Mouse (Mus musculus): Measurements from ENCODE around the gene Socs3. TPM values are rescaled to one million over a fixed set of nuclear protein-coding genes. Genes with fewer than 3 reads are reported as not detected.
A peak's percentile ranks its signal among the peaks of the same experiment; 100 is the strongest.

Gene Socs3
- polyA plus RNA-seq, 1 experiment = 0.51 TPM

- no peak overlapping the region for H3K27ac ChIP-seq (ENCODE audit: control insufficient read depth, insufficient read depth, low read depth, low read length)
Measured at GRCm38 (mm10) chr11:118000565-118001215, 30.8 kb upstream of the Socs3 start.

DNA sequence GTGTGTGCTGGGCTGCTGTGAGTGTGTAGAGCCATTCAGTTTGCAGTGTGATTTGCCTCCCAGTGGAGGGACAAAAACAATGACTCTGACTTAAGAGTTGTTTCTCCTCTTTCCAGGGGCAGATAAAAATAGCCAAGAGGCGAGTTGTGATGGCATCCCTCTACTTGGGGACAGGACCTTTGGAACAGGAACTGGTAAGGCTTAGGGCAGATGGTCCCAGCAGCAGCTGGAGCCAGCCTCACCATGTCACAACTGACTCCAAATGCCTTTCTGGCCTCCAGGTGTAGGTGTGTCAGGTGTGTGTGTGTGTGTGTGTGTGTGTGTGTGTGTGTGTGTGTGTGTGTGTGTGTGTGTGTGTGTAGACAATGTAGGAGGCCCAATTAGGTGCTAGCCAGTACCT, 30.2 kb upstream of the Socs3 start:
- Histone ChIP-seq H3K27ac (ENCODE audit: control insufficient read depth, insufficient read depth, low read depth, low read length) (no peak overlapping the region), H3K4me3 (ENCODE audit: control insufficient read depth, low read depth, low read length) (no peak overlapping the region), H3K27me3 (ENCODE audit: control insufficient read depth, insufficient read depth, low read length) (no peaks in the 10 kb centered on the region), H3K36me3 (ENCODE audit: control insufficient read depth, insufficient read depth, low read length) (peaks cover 7% of the 10 kb centered on the region), H3K4me1 (ENCODE audit: control insufficient read depth, insufficient read depth, low read length) (no peaks in the 10 kb centered on the region)
- TF ChIP-seq CTCF (IDR thresholded peaks at IDR 0.05; ENCODE audit: control insufficient read depth, insufficient read depth, insufficient replicate concordance, low read depth, low read length) (no peak), POLR2A (IDR thresholded peaks at IDR 0.05; ENCODE audit: control insufficient read depth, low read depth, low read length) (no peak)

More at GRCm38 (mm10) chr11:118000565-118001215, 30.8 kb upstream of the Socs3 start:
- Histone ChIP-seq H3K4me1 (ENCODE audit: control insufficient read depth, insufficient read depth, low read length) (no peaks in the 10 kb centered on the region), H3K4me3 (ENCODE audit: control insufficient read depth, low read depth, low read length) (peak overlapping the region; percentile 54), H3K36me3 (ENCODE audit: control insufficient read depth, insufficient read depth, low read length) (peaks cover 7% of the 10 kb centered on the region), H3K27me3 (ENCODE audit: control insufficient read depth, insufficient read depth, low read length) (no peaks in the 10 kb centered on the region)
- TF ChIP-seq CTCF (IDR thresholded peaks at IDR 0.05; ENCODE audit: control insufficient read depth, insufficient read depth, insufficient replicate concordance, low read depth, low read length) (no peak), POLR2A (IDR thresholded peaks at IDR 0.05; ENCODE audit: control insufficient read depth, low read depth, low read length) (0 out of 2 replicates have a peak, but pooled peaks have one; percentile 18)

DNA sequence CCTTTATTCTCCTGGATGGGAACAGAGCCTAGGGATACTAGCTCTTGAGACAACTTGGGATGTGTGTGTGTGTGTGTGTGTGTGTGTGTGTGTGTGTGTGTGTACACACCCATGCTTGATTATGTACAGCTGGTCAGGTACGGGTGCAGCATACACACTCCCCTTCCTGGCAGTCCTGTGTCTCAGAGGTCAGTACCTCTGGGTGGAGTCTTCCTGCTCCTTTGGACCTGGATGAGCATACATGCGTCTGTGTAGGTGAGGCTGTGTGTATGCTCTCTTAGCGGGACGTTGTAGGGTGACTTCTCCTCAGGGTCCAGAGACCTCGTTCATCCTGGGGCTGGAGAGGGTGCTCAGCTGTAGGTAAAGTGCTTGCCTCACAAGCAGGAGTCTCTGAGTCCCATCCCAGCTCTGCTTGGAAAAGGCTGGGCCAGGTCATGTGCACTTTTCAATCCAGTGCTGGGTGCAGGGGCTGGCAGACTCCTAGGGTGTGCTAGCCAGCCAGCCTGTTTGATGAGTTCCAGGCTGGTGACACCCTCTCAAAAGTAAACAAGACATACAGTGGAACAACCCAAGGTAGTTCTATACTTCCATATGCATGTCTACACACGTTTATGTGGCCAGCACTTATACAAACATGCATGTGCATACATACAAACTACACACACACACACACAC, 29.6 kb upstream of the Socs3 start:
- H3K4me3 ChIP-seq (ENCODE audit: control insufficient read depth, low read depth, low read length) = no peak overlapping the region
- no peak for TF ChIP-seq POLR2A (IDR thresholded peaks at IDR 0.05; ENCODE audit: control insufficient read depth, low read depth, low read length)
- no peak for TF ChIP-seq CTCF (IDR thresholded peaks at IDR 0.05; ENCODE audit: control insufficient read depth, insufficient read depth, insufficient replicate concordance, low read depth, low read length)
- H3K36me3 ChIP-seq (ENCODE audit: control insufficient read depth, insufficient read depth, low read length) = peaks cover 7% of the 10 kb centered on the region
- no peak overlapping the region for H3K27ac ChIP-seq (ENCODE audit: control insufficient read depth, insufficient read depth, low read depth, low read length)
- no peaks in the 10 kb centered on the region for H3K27me3 ChIP-seq (ENCODE audit: control insufficient read depth, insufficient read depth, low read length)
- H3K4me1 ChIP-seq (ENCODE audit: control insufficient read depth, insufficient read depth, low read length) = no peaks in the 10 kb centered on the region

DNA sequence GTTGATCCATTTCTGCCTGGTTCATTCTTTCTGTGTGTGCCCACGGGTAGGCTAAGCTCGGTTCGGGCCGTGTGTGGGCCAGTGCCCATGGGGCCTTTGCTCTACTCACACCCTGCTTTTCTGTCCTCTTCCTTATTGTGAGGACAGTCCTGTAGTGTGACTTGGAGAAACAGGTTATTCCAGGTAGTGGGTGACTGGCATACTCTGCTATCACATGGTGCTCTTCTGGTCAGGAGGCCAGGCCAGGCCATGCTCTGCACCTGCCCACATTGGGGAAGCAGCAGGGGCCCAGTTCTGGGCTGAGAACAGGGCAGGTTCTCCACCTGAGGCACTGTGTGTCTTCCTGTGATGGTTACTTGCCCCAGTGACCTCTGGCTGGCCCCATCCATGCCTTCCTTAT, 28.5 kb upstream of the Socs3 start:
- TF ChIP-seq POLR2A (IDR thresholded peaks at IDR 0.05; ENCODE audit: control insufficient read depth, low read depth, low read length) (no peak), CTCF (IDR thresholded peaks at IDR 0.05; ENCODE audit: control insufficient read depth, insufficient read depth, insufficient replicate concordance, low read depth, low read length) (no peak)
- peaks cover 5% of the 10 kb centered on the region for H3K36me3 ChIP-seq (ENCODE audit: control insufficient read depth, insufficient read depth, low read length)
- H3K4me3 ChIP-seq (ENCODE audit: control insufficient read depth, low read depth, low read length) = no peak overlapping the region
- H3K27ac ChIP-seq (ENCODE audit: control insufficient read depth, insufficient read depth, low read depth, low read length) = no peak overlapping the region
- H3K27me3 ChIP-seq (ENCODE audit: control insufficient read depth, insufficient read depth, low read length) = no peaks in the 10 kb centered on the region
- H3K4me1 ChIP-seq (ENCODE audit: control insufficient read depth, insufficient read depth, low read length) = peaks cover 6% of the 10 kb centered on the region

DNA sequence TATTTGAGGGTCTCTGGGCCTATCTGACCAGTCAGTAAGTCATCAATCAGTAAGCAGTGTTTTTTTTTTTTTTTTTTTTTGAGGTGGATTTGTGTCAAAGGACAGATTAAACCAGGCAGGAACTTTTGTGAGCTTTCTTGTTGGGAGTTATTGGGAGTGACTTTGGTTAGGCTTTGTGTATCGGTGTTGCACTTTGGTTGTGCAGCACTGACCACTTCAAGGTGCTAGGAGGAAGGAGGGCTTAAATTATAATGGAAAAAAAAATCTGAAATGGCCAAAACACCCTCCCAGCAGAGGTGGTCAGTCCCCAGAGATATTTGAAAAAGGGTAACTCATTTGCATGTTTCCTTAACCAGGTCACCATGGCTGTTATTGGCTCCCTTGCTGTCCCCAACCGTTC, 27.2 kb upstream of the Socs3 start:
- no peaks in the 10 kb centered on the region for H3K27me3 ChIP-seq (ENCODE audit: control insufficient read depth, insufficient read depth, low read length)
- H3K4me3 ChIP-seq (ENCODE audit: control insufficient read depth, low read depth, low read length) = no peak overlapping the region
- peaks cover 4% of the 10 kb centered on the region for H3K36me3 ChIP-seq (ENCODE audit: control insufficient read depth, insufficient read depth, low read length)
- no peak for TF ChIP-seq CTCF (IDR thresholded peaks at IDR 0.05; ENCODE audit: control insufficient read depth, insufficient read depth, insufficient replicate concordance, low read depth, low read length)
- no peak for TF ChIP-seq POLR2A (IDR thresholded peaks at IDR 0.05; ENCODE audit: control insufficient read depth, low read depth, low read length)
- no peak overlapping the region for H3K27ac ChIP-seq (ENCODE audit: control insufficient read depth, insufficient read depth, low read depth, low read length)
- H3K4me1 ChIP-seq (ENCODE audit: control insufficient read depth, insufficient read depth, low read length) = peaks cover 8% of the 10 kb centered on the region

DNA sequence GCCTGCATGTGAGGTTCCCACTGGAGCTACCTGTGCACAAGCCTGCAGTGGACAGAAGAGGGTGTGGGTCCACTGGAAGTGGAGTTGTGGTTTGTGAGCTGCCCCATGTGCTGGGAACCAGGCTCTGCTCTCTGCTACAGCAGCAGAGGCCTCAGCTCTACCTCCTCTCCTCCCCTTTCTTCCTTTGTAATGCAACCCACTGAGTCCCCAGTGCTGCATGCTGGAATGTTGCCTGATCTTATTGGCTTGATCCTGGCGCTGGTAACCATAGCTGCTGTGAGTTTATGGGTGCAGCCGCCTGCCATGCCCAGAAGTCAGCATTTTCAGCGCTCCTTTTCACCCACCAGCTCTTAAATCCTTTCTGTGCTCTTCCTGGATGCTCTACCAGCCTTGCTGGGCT, 26.2 kb upstream of the Socs3 start:
- TF ChIP-seq CTCF (IDR thresholded peaks at IDR 0.05; ENCODE audit: control insufficient read depth, insufficient read depth, insufficient replicate concordance, low read depth, low read length) (no peak), POLR2A (IDR thresholded peaks at IDR 0.05; ENCODE audit: control insufficient read depth, low read depth, low read length) (no peak)
- Histone ChIP-seq H3K36me3 (ENCODE audit: control insufficient read depth, insufficient read depth, low read length) (peaks cover 2% of the 10 kb centered on the region), H3K4me3 (ENCODE audit: control insufficient read depth, low read depth, low read length) (no peak overlapping the region), H3K27ac (ENCODE audit: control insufficient read depth, insufficient read depth, low read depth, low read length) (no peak overlapping the region), H3K4me1 (ENCODE audit: control insufficient read depth, insufficient read depth, low read length) (peaks cover 8% of the 10 kb centered on the region), H3K27me3 (ENCODE audit: control insufficient read depth, insufficient read depth, low read length) (no peaks in the 10 kb centered on the region)

GRCm38 (mm10) chr11:117995661-117996060, 25.8 kb upstream of the Socs3 start:
- peaks cover 2% of the 10 kb centered on the region for H3K36me3 ChIP-seq (ENCODE audit: control insufficient read depth, insufficient read depth, low read length)
- H3K27me3 ChIP-seq (ENCODE audit: control insufficient read depth, insufficient read depth, low read length) = no peaks in the 10 kb centered on the region
- no peak overlapping the region for H3K27ac ChIP-seq (ENCODE audit: control insufficient read depth, insufficient read depth, low read depth, low read length)
- no peak overlapping the region for H3K4me3 ChIP-seq (ENCODE audit: control insufficient read depth, low read depth, low read length)
- TF ChIP-seq CTCF (IDR thresholded peaks at IDR 0.05; ENCODE audit: control insufficient read depth, insufficient read depth, insufficient replicate concordance, low read depth, low read length) (no peak), POLR2A (IDR thresholded peaks at IDR 0.05; ENCODE audit: control insufficient read depth, low read depth, low read length) (no peak)
- peaks cover 8% of the 10 kb centered on the region for H3K4me1 ChIP-seq (ENCODE audit: control insufficient read depth, insufficient read depth, low read length)
